In the genomic region with DNA sequence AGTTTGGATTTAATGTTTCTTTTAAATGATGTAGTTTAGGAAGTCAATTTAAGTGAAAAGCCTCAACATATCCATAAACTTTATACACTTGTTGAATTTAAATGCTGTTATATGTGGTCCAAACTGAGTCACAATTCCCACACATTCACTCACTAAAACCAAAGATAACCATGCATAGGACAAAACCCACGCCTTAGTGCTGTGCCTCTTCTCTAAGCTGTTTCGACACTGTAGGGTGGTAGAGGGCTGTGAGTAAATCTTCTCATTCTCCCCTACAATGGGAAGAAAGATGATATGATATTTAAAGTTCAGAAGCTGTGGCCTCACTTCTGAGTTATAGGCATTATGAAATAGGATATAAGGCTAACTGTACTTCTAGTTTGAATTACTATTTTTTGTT, we compare ENCODE assay signal across 12 mouse cellular contexts.
"Had no signal": no experiment of that assay in that cellular context is flagged by ENCODE, and none has a peak within 500 bp of the region (broad histone marks: within the 10 kb centered on the region; RNA-seq: fewer than 3 reads in every experiment).

No protein-coding gene starts in this region.

- DNase-seq: gastrocnemius, postnatal 14 days; gastrocnemius, postnatal 36 days; heart, adult 11 months; heart, postnatal 10 days; heart, postnatal 4 days; kidney, adult 18-20 months; kidney, adult 9 months; kidney, postnatal 14 days; kidney, postnatal 36 days; layer of hippocampus, adult 9-11 months; layer of hippocampus, postnatal 36 days; left cerebral cortex, postnatal 4 days had no signal
